Mouse (Mus musculus) monocyte, adult 2 months (primary cell): ENCODE measurements around the gene Chmp5.
"Not testable (repeated sequence)": the region's sequence is repeated elsewhere in the genome, so short reads cannot be mapped to it uniquely, and the experiment has no call there.

Source experiments
- DNase-seq, 2 experiments: peaks; one replicate each; pipeline ENCODE4 v3.0.0; 2022; ENCODE audit warnings: low spot score in 2 of 2, low read depth in 1 of 2

Chmp5 gene

GRCm38 (mm10) chr4:40948160-40948708 lies at the start of gene Chmp5, which contains the start of gene Bag1:
Gene Chmp5 (plus strand): TSS chr4:40948407.
Gene Bag1 (minus strand): TSS chr4:40948294.
- peak; percentile 98 to 100 for DNase-seq

DNA sequence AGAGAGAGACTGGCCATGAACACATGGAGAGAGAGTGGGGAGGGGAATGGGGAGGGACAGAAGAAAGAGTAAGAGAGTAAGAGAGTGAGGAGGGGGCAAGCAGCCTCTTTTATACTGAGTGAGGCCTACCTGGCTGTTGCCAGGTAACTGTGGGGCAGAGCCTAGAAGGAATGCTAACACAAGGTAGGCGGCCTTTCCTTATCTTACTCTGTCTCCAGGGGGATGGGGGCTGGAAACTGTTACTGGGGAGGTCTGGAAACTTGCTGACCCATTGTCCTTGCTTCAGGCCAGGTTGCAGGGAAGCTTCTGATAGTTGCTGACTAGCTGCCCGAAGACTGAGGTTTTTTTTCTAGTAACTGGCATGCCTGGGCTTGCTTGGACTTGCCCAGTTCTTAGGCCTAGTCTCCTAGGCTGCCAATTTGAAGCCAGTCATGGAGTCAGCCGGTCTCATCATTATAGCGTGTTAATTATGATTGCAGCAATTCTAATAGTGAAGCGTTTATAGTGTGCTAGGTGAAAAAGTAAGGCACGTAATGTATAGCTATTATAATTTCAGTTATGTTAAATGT lies 49.6 kb upstream of the Chmp5 start:
- no peak for DNase-seq

- DNase-seq = no peak
These were observed 48.9 kb upstream of the Chmp5 start for GRCm38 (mm10) chr4:40899264-40899663.

DNA sequence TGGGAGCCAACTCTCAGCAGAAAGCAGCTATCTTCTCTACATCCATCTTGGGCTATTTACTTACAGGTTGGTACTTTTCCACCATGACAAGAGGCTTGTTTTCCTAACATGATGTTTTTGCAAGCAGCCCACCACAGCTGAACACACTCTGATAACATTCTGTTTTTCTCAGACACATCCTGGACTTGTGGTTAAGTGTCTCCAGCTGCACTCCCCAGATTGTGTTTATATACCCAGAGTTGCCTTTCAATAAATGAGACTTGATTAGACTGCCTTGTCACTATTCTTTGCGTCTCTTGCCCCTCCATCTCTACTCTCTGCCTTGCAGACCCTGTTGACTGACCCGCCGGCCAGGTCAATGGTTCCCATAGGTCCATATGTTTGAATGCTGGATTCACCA lies 48.1 kb upstream of the Chmp5 start:
- no peak for DNase-seq

GRCm38 (mm10) chr4:40900612-40901011 lies 47.6 kb upstream of the Chmp5 start:
- no peak for DNase-seq

GRCm38 (mm10) chr4:40906298-40906697 lies 41.9 kb upstream of the Chmp5 start:
- no peak for DNase-seq

- no peak for DNase-seq
These were observed 39.8 kb upstream of the Chmp5 start for GRCm38 (mm10) chr4:40908261-40908969.

DNA sequence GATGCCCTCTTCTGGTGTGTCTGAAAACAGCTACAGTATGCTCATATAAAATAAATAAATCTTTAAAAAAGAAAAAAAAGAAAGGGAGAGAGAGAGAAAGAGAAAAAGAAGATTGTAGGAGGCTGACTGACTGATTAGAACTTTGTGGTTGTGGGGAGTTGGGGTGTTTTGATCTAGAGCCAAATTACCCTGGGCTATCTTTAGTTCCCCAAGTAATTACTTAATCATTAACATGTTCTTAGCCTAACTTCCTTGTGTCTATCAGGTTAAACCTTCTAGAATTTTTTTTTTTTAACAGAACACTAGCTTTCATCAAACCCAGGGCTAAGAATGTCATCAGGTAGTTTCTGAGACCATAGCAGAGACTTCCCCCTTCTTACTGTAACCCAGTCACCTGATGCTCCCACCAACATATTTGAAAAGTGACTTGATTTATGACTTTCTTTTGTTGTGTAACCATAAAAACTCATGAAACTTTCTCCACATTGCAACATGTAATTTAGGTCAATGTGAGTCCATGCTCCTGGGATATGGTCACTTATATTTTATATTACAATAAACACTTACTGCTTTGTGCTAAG lies 33.8 kb upstream of the Chmp5 start:
- no peak for DNase-seq

DNA sequence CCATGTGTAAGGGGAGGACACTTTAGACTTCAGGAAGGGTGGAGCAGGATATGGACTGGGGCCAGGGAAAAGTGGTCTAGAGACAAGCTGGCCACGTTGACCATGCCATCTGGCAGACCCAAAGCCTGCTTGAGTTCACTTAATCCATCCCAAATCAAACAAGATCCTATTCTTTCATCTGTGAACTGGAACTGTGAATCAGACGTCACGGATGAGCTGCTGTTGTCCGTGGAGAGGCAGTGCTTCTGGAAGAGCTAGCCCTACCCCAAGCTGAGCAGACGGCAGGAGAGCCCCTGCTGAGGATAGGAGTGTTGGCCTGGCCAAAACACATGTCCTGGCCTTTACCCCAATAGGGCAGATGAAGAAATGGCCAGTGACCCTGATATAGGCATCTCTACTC lies 32.3 kb upstream of the Chmp5 start:
- DNase-seq = no peak

GRCm38 (mm10) chr4:40916592-40917155 lies 31.5 kb upstream of the Chmp5 start:
- no peak for DNase-seq

- no peak for DNase-seq
These were observed 28.4 kb upstream of the Chmp5 start, which contains the start of gene Spink4 for GRCm38 (mm10) chr4:40919785-40920184. Gene Spink4 (plus strand): TSS chr4:40920052.

DNA sequence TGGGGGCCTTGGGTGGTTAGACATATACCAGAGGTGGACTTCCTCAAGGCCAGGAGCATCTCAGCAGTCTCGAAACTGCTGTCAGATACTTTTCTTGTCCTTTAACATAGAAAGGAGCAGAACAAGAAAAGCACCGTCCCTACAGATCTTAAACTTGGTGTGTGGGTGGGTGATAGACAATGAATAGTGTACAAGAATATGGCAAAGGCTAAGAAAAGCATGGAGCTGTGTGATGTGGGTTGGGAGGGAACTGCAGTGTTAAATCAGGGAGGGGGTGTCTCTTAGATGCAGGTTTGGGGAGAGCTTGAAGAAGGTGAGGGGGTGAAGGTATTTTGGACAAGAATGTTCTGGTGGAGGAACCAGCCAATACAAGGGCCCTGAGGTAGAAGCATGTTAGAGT lies 27.6 kb upstream of the Chmp5 start:
- no peak for DNase-seq

- DNase-seq = no peak
These were observed 26.9 kb upstream of the Chmp5 start for GRCm38 (mm10) chr4:40921288-40921687.

GRCm38 (mm10) chr4:40923087-40923651 lies 25.0 kb upstream of the Chmp5 start:
- DNase-seq = no peak

DNA sequence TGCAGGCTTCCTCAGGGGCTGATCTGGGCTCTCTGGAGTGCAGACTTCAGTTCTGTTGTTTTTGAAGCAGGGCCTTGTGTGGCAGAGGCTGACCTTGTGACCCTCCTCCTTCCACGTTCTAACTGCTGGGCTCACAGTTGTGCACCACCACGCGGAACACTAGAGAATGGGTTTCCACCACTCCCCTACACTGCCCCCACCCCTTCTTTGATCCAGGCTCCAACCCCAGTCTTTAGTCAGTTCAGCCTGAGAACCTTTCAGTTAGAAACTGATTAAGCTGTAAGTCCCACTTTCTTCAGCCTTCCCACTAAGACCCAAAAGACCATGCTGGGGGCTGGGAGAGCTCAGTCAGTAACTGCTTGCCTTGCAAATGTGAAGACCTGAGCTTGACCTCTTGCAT lies 22.6 kb upstream of the Chmp5 start:
- no peak for DNase-seq

- DNase-seq = no peak
These were observed 19.2 kb upstream of the Chmp5 start for GRCm38 (mm10) chr4:40929046-40929445.

DNA sequence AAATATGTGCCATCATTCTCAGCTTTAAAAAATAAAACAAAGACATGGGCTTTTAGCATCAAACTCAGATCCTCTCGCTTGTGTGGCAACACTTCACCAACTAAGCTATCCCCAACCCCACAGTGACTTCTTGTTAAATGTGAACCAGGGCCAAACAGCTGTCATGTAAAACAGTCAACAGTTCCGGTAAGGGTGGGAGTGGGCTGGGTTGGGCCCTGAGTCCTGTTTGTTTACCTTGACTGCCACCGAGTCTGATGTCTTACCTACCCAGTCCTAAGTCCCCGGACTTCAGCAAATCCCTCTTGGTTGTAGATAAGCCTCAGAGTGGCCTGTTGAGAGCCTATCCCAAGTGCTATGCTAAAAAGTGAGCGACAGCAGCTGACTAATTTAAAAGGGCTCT lies 14.5 kb upstream of the Chmp5 start:
- DNase-seq = no peak

DNA sequence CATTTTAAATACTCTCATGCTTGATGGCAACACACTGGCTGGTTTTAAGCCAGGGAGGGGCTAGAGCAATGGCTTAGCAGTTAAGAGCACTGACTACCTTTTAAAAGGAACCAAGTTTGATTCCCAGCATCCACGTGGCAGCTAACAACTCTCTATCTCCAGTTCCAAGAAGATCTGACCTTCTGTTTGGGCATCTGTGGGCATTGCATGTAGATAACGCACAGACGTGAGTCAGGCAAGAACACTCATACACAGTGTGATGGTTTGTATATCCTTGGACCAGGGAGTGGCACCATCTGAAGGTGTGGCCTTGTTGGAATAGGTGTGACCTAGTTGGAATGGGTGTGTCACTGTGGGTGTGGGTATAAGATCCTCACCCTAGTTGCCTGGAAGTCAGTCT lies 13.8 kb upstream of the Chmp5 start:
- not testable (repeated sequence) for DNase-seq

GRCm38 (mm10) chr4:40936175-40936839 lies 11.9 kb upstream of the Chmp5 start:
- DNase-seq = no peak

GRCm38 (mm10) chr4:40938793-40939192 lies 9.4 kb upstream of the Chmp5 start:
- no peak for DNase-seq

- no peak for DNase-seq
These were observed 4.6 kb upstream of the Chmp5 start for GRCm38 (mm10) chr4:40943651-40944050.
